Mouse (Mus musculus) cerebellum, postnatal 10 days (tissue): ENCODE data around the gene Pank2.

Source experiments
- DNase-seq, 2 experiments: peaks; one replicate each; pipeline ENCODE4 v3.0.0; 2021; ENCODE audit warnings: mixed read lengths in 2 of 2

Pank2 gene

GRCm38 (mm10) chr2:131328981-131329380 is 66.7 kb downstream of the Pank2 start:
- no peak for DNase-seq

DNA sequence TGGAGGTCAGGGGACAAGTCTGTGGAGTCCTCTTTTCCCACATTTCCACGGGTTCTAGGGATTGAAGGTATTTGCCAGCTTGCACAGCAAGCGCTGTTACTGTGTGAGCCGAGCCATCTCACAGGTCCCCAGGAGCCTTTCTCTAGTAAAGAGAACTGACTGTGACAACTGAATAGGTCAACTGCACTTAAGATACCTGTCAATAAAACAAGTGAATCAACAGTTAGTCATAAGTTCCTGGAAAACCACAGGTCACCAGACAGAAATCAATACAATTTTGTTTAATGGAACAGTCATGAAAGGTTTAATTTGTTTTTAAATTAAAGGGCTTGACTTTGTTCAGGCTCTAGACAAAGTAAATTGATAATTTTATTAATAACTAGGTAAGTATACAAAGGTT is 68.3 kb downstream of the Pank2 start:
- DNase-seq: no peak

DNA sequence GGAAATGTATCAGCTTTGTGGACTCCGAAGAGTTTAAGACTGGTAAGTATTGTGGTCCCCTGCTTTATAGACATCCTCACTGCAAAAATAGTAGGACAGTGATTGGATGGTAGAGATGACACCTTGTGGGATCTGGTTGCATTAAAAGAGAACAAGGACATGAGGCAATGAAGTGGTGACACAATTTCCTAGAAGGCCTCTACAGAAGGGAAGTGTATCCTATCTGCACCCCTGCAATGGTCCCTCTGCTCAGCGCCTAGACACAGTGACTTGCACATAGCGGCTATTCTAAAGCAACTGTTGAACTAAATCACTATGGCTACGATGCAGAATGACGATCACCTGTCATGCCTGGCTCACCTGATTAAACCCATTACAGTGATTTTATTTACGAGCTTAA is 75.3 kb downstream of the Pank2 start:
- no peak for DNase-seq

GRCm38 (mm10) chr2:131344449-131344848 is 82.2 kb downstream of the Pank2 start:
- peak; percentile 83 to 90 for DNase-seq

GRCm38 (mm10) chr2:131345556-131345955 is 83.3 kb downstream of the Pank2 start:
- DNase-seq: no peak
